Mouse (Mus musculus): ENCODE measurements around the gene Erp29.

DNA sequence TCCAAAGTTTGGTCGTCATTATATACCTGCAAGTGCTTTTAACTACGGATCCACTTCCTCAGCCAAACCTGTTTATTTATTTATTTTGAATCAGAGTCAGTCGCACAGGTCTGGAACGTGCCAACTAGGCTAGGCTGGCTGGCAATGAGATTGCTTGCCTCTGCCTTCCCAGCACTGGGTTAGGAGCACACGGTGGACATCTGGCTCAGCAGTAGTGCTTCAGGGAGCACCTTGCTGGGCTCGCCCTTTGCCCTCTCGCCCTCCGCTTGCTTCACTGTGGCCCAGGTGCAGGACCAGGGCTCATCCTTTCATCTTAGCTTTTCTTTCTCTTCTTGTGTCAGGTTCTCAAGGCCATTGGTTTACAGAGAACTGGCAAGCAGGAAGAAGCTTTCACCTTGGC lies 44.5 kb downstream of the Erp29 start:
- no peak for TF ChIP-seq CTCF (IDR thresholded peaks at IDR 0.05; ENCODE audit: low read depth)
- TF ChIP-seq EP300 (optimal IDR thresholded peaks at IDR 0.05), result no peak

All from stomach, postnatal 0 days (tissue).